Mouse (Mus musculus): Measurements from ENCODE around the gene Boc. TPM values are rescaled to one million over a fixed set of nuclear protein-coding genes. Genes with fewer than 3 reads are reported as not detected.

Boc gene
- polyA plus RNA-seq, 1 experiment = not detected

DNA sequence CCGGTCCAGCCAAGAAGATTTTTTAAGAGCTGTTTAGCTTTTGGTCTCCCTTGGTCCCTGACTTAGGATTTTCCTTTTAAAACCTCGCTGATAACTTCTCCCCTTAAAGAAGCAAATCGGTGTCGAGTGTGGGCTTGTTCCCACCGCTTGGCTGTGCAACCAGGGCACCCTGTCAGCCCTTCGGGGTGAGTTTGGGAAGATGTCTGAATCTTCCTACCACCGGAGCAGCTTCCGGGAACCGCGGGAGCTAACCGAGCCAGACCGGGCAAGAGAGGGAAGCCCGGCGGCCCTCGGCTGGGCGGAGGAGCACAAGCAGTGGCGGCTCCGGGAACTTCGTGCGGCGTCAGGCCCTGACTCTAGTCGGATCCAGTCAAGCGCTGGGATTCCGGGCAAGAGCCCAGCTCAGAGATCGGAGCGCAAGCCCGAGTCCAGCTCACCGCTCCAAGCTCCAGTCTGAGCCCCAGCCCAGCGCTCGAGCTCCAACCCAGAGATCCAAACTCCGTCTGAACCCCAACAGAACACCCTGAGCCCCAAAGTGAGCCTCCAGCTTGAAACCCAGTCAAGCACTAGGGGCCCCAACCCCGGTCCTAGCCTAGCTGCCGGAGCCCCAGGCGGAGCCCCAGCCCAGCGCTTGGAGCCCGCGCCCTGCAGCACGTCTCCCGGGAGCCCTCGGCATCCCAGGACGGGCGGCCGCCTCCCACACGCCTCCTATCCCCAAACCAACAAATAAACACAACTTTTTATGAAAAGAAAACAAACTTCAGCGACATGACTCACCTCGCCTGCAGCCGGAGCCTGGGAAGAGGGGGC lies 831 bp downstream of the Boc start:
- no peak overlapping the region; the same call in 1 of the 2 replicates for H3K27ac ChIP-seq (ENCODE audit: control insufficient read depth, insufficient read depth, low read depth, low read length, poor library complexity)
- peak overlapping the region; percentile 49 for H3K4me3 ChIP-seq (replicated peaks; ENCODE audit: control insufficient read depth, low read depth, low read length)
- H3K4me1 ChIP-seq (ENCODE audit: control insufficient read depth, insufficient read depth, low read length) = no peaks in the 10 kb centered on the region
- TF ChIP-seq POLR2A (IDR thresholded peaks at IDR 0.05; ENCODE audit: borderline replicate concordance, control insufficient read depth, low read depth, low read length) (no peak), CTCF (IDR thresholded peaks at IDR 0.05; ENCODE audit: control insufficient read depth, insufficient read depth, low read length) (no peak)
- WGBS = 2% methylated on average over 46 of the region's 47 CpGs

DNA sequence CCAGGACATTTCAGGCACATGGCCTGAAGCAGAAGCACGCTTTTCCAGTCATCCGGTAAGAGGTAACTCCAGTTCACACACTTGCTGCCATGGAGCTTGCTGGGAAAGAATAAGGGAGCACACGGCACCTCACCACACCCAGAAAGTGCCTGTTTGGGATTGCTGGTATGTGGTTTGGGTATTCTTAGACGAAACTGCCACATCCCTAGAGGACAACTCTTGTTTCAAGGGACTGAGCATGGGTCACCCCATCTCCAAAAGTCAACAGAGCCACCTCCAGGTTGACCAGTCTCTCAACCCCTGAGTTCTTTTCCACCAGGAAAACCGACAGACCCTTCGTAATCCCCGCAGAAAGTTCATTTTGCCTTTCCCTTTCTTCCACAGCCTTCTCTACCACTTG lies 1.6 kb downstream of the Boc start:
- H3K4me1 ChIP-seq (ENCODE audit: control insufficient read depth, insufficient read depth, low read length) = no peaks in the 10 kb centered on the region
- 71% methylated on average over 7 of the region's 7 CpGs for WGBS
- TF ChIP-seq CTCF (IDR thresholded peaks at IDR 0.05; ENCODE audit: control insufficient read depth, insufficient read depth, low read length) (no peak), POLR2A (IDR thresholded peaks at IDR 0.05; ENCODE audit: borderline replicate concordance, control insufficient read depth, low read depth, low read length) (no peak)
- no peak overlapping the region for H3K27ac ChIP-seq (ENCODE audit: control insufficient read depth, insufficient read depth, low read depth, low read length, poor library complexity)
- H3K4me3 ChIP-seq (replicated peaks; ENCODE audit: control insufficient read depth, low read depth, low read length) = no peak overlapping the region

DNA sequence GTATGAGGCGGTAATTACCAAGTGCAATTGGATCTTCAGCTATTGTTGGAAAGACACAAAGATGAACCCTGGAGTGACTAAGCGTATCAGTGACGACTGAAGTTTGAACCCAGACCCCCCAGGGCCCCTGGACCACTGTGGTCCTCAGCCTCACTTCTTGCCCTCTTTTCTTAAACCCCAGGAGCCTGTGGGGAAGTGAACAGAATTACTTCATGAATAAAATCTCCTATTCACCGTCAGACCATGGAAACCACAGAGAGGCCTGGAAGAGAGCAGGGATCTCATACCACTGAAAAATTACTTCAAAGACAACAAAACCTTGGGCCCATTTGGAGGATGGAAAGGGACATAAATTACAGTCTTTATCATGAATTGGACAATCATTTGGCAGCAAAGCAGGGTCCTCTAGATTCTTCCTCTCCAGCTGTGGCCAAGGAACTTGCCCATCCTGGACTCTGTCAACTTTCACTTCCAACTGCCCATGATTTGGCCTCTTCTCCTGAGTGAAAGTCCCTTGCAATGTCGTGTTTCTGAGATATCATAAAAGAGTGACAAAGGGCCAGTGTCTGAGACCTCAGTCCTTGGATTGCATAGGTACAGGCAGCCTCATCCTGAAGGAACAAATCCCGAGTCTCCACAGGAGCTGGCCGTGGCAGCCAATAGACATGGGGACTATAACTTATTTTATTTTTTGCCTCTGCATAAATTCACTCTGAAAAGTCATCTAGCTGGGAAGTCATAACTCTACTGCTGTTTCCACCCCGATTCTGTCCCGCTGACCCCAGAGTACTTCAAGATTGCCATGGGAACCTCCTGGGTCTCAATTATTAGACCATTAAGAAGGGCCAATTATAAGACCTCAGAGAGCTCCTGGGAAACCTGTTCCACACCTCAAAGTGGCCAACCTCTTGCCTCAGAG lies 2.6 kb downstream of the Boc start:
- Histone ChIP-seq H3K27ac (ENCODE audit: control insufficient read depth, insufficient read depth, low read depth, low read length, poor library complexity) (no peak overlapping the region), H3K4me3 (replicated peaks; ENCODE audit: control insufficient read depth, low read depth, low read length) (no peak overlapping the region), H3K4me1 (ENCODE audit: control insufficient read depth, insufficient read depth, low read length) (no peaks in the 10 kb centered on the region)
- WGBS = 62% methylated on average over 9 of the region's 9 CpGs
- TF ChIP-seq POLR2A (IDR thresholded peaks at IDR 0.05; ENCODE audit: borderline replicate concordance, control insufficient read depth, low read depth, low read length) = no peak
- no peak for TF ChIP-seq CTCF (IDR thresholded peaks at IDR 0.05; ENCODE audit: control insufficient read depth, insufficient read depth, low read length)

- Histone ChIP-seq H3K4me1 (ENCODE audit: control insufficient read depth, insufficient read depth, low read length) (no peaks in the 10 kb centered on the region), H3K4me3 (replicated peaks; ENCODE audit: control insufficient read depth, low read depth, low read length) (no peak overlapping the region), H3K27ac (ENCODE audit: control insufficient read depth, insufficient read depth, low read depth, low read length, poor library complexity) (no peak overlapping the region)
- 76% methylated on average over 8 of the region's 8 CpGs for WGBS
- TF ChIP-seq CTCF (IDR thresholded peaks at IDR 0.05; ENCODE audit: control insufficient read depth, insufficient read depth, low read length) (no peak), POLR2A (IDR thresholded peaks at IDR 0.05; ENCODE audit: borderline replicate concordance, control insufficient read depth, low read depth, low read length) (no peak)
Measured at GRCm38 (mm10) chr16:44553861-44554260, 4.8 kb downstream of the Boc start.

DNA sequence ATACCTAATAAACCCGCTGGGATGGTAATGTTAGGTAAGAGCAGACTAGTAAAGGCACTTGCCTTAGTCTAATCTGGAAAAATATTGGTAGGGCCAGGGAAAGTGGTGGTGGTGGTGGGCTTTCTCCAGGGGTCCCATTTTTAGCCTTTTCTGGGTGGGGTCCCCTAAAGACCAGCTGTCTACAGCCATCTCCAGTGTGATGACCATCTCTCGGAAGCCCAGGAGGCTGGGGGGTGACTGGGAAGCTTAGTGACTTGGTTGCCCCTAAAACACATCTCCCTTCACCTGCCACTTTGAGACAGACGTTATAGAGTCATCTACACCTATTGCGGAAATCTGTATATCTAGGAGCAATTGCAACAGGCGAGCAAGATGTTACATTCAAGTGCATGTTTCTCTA lies 6.0 kb downstream of the Boc start:
- WGBS = 77% methylated on average over 5 of the region's 5 CpGs
- no peak overlapping the region for H3K4me3 ChIP-seq (replicated peaks; ENCODE audit: control insufficient read depth, low read depth, low read length)
- H3K4me1 ChIP-seq (ENCODE audit: control insufficient read depth, insufficient read depth, low read length) = no peaks in the 10 kb centered on the region; the same call in 1 of the 2 replicates

DNA sequence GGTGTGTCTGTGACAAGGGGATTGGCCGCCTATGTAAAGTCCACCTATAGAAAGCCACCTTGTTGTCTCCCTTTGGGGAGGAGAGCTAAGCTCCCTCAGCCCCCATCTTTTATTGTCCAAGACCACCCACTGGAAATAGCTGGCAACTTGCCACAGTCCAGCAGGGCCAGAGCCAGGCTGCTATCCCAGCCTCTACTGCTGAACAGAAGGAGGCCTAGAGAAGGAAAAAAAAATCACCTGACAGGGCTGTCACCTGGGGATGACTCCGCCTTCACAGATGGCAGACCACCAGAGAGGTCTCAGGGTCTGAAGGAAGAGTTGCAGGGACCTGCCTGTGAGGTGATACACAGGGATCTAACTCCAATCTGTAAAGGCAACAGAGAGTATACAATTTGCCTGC lies 6.7 kb downstream of the Boc start:
- WGBS = 70% methylated on average over 2 of the region's 2 CpGs
- Histone ChIP-seq H3K4me3 (replicated peaks; ENCODE audit: control insufficient read depth, low read depth, low read length) (no peak overlapping the region), H3K4me1 (ENCODE audit: control insufficient read depth, insufficient read depth, low read length) (no peaks in the 10 kb centered on the region; the same call in 1 of the 2 replicates), H3K27ac (ENCODE audit: control insufficient read depth, insufficient read depth, low read depth, low read length, poor library complexity) (no peak overlapping the region)
- no peak for TF ChIP-seq CTCF (IDR thresholded peaks at IDR 0.05; ENCODE audit: control insufficient read depth, insufficient read depth, low read length)
- no peak for TF ChIP-seq POLR2A (IDR thresholded peaks at IDR 0.05; ENCODE audit: borderline replicate concordance, control insufficient read depth, low read depth, low read length)

More for the DNA sequence above, 6.0 kb downstream of the Boc start:
- no peak overlapping the region for H3K27ac ChIP-seq (ENCODE audit: control insufficient read depth, insufficient read depth, low read depth, low read length, poor library complexity)
- no peak for TF ChIP-seq CTCF (IDR thresholded peaks at IDR 0.05; ENCODE audit: control insufficient read depth, insufficient read depth, low read length)
- TF ChIP-seq POLR2A (IDR thresholded peaks at IDR 0.05; ENCODE audit: borderline replicate concordance, control insufficient read depth, low read depth, low read length) = no peak

DNA sequence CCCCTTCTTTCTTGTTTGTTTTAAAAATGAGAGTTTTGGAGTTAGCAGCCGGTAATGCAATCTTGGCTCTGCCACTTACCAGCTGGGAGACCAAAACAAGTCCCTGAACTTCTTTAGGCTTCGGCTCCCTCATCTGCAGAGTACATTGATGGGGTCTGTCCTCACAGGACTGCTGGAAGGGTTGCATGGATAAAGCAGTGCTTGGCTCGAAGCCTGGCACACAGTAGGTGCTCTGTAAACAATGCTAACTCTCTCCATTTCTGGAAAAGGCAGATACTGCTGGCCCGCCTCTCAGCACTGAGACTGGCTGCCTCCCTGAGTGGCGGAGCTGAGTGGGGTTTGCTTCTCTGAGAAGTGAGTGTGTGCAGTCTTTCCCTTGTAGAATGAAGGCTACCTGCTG lies 7.2 kb downstream of the Boc start:
- 73% methylated on average over 5 of the region's 5 CpGs for WGBS
- no peak for TF ChIP-seq CTCF (IDR thresholded peaks at IDR 0.05; ENCODE audit: control insufficient read depth, insufficient read depth, low read length)
- no peak for TF ChIP-seq POLR2A (IDR thresholded peaks at IDR 0.05; ENCODE audit: borderline replicate concordance, control insufficient read depth, low read depth, low read length)
- H3K4me3 ChIP-seq (replicated peaks; ENCODE audit: control insufficient read depth, low read depth, low read length) = no peak overlapping the region
- H3K4me1 ChIP-seq (ENCODE audit: control insufficient read depth, insufficient read depth, low read length) = no peaks in the 10 kb centered on the region; the same call in 1 of the 2 replicates
- no peak overlapping the region for H3K27ac ChIP-seq (ENCODE audit: control insufficient read depth, insufficient read depth, low read depth, low read length, poor library complexity)

DNA sequence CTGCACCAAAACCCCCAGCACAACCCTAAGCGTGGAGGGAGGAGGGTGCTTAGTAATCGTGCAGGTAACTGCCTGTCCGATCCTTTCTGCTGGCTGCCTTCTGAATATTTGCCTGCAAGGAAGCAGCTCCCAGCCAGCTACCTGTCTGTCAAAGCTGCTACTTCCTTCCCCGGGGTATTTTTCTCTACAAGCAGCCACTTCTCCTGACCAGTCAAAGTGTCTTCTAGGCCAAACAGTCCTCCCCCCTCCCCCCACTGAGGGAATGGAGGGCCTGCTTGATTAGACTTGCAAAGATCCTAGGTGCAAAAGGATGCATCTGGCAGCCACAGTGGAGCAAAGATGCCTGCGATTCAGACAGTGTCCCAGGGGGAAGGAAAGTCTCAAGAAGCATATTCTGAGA lies 7.9 kb downstream of the Boc start:
- H3K4me3 ChIP-seq (replicated peaks; ENCODE audit: control insufficient read depth, low read depth, low read length) = no peak overlapping the region
- TF ChIP-seq CTCF (IDR thresholded peaks at IDR 0.05; ENCODE audit: control insufficient read depth, insufficient read depth, low read length) = no peak
- no peak for TF ChIP-seq POLR2A (IDR thresholded peaks at IDR 0.05; ENCODE audit: borderline replicate concordance, control insufficient read depth, low read depth, low read length)
- H3K4me1 ChIP-seq (ENCODE audit: control insufficient read depth, insufficient read depth, low read length) = no peaks in the 10 kb centered on the region; the same call in 1 of the 2 replicates
- no peak overlapping the region for H3K27ac ChIP-seq (ENCODE audit: control insufficient read depth, insufficient read depth, low read depth, low read length, poor library complexity)
- WGBS = 28% methylated on average over 5 of the region's 5 CpGs

Measured in bone marrow, adult 2 months (tissue).